Mouse (Mus musculus) intestine, postnatal 0 days (tissue): ENCODE data around the gene BC034090. TPM values are rescaled to one million over a fixed set of nuclear protein-coding genes. Genes with fewer than 3 reads are reported as not detected.

Experiments
- ATAC-seq: fragments of 200-750 bp; cut with Nextera tagmentation; 2 replicates; pipeline ENCODE4 v1.8.0; 2017; ENCODE audit warnings: mild to moderate bottlenecking, moderate TSS enrichment, moderate library complexity
- H3K27ac ChIP-seq: fragments of 300-500 bp; sonication (generic); 2 replicates; pipeline ENCODE4 v1.5.1; 2014; ENCODE audit warnings: mild to moderate bottlenecking, low read depth, low read length, moderate library complexity
- H3K27me3 ChIP-seq: fragments of 300-500 bp; sonication (generic); replicated peaks from 2 replicates; pipeline ENCODE4 v1.6.1; 2014; ENCODE audit warnings: low read length, mixed read lengths; ENCODE audit not compliant: control insufficient read depth, insufficient read depth
- H3K36me3 ChIP-seq: fragments of 300-500 bp; sonication (generic); 2 replicates; pipeline ENCODE4 v1.6.1; 2014; ENCODE audit warnings: mild to moderate bottlenecking, moderate library complexity; ENCODE audit not compliant: control insufficient read depth, insufficient read depth
- H3K4me1 ChIP-seq: fragments of 300-500 bp; sonication (generic); replicated peaks from 2 replicates; pipeline ENCODE4 v1.6.1; 2014; ENCODE audit warnings: antibody characterized with exemption, low read length, mixed read lengths; ENCODE audit not compliant: control insufficient read depth, insufficient read depth
- H3K4me2 ChIP-seq: fragments of 300-500 bp; sonication (generic); replicated peaks from 2 replicates; pipeline ENCODE4 v1.6.1; 2014; ENCODE audit warnings: low read depth, mild to moderate bottlenecking, moderate library complexity
- H3K4me3 ChIP-seq: fragments of 300-500 bp; sonication (generic); 2 replicates; pipeline ENCODE4 v1.5.1; 2014; ENCODE audit warnings: low read depth, low read length
- H3K9ac ChIP-seq: fragments of 300-500 bp; sonication (generic); 2 replicates; pipeline ENCODE4 v1.6.1; 2014; ENCODE audit warnings: mild to moderate bottlenecking, low read depth, low read length
- H3K9me3 ChIP-seq: fragments of 300-500 bp; sonication (generic); 2 replicates; pipeline ENCODE4 v1.6.1; 2016; ENCODE audit warnings: mixed run types; ENCODE audit not compliant: control insufficient read depth
- CTCF ChIP-seq: sonication (generic); IDR thresholded peaks from 2 replicates; pipeline ENCODE4 v1.5.1; 2016; ENCODE audit warnings: low read depth, mild to moderate bottlenecking, control low read depth, antibody characterized with exemption, moderate library complexity
- whole genome bisulfite sequencing: fragments of 180-500 bp; shearing (Covaris S2); extraction: QIAGEN DNeasy Blood & Tissue Kit; methylation state at CpG from one replicate; pipeline ENCODE4 v1.1.7; 2014; 5-methylcytosine and 5-hydroxymethylcytosine counted together
- polyA plus RNA-seq: library from polyadenylated mRNA; unstranded; fragments of >200 nt; fragmentation: Nextera tagmentation; extraction: Ambion mirVana; gene quantifications from 2 replicates; pipeline ENCODE4 v1.2.1, GENCODE M21; 2015

Gene BC034090
- polyA plus RNA-seq, 1 experiment from 2014 or later = 1.3 TPM

DNA sequence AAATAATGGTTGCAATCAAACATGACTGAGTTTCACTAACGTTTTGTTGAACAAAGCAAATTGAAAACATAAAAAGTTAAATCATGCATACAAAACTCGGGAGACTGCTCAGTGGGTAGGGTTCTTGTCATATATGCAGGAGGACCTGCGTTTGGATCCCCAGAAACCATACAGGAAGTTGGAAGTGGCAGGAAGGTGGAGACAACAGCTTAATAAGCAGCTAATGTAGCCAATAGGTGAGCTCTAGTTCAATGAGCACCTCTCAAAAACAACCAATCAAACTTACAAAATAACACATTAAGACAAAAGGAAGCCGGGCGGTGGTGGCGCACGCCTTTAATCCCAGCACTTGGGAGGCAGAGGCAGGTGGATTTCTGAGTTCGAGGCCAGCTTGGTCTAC, 10.1 kb upstream of the BC034090 start:
- H3K4me1 ChIP-seq = no peaks in the 10 kb centered on the region
- no peak overlapping the region for H3K9ac ChIP-seq
- no peak overlapping the region for H3K4me3 ChIP-seq
- H3K27ac ChIP-seq = no peak overlapping the region
- H3K36me3 ChIP-seq = no peaks in the 10 kb centered on the region
- ATAC-seq = no peak
- H3K27me3 ChIP-seq = no peaks in the 10 kb centered on the region
- WGBS = 89% methylated on average over 8 of the region's 8 CpGs
- no peaks in the 10 kb centered on the region for H3K9me3 ChIP-seq
- no peak overlapping the region for H3K4me2 ChIP-seq
- no peak for TF ChIP-seq CTCF

DNA sequence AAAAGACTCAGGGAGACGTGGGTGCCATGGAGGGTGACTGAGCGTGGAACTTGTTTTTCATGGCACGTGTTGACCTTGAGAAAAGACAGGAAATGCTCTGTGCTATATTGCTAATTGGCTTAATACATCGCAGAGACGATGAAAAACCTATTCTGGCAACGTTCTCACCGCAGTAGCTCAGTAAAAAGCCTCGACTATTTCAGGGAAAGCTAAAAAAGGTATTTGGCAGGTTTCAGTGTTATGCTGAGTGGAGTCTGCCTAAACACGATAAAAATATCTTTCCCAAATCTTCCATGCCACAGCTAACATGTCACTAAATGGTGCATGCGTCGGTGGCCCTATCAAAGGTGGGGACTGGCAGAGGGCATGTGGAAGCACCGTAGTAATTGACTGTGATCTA, 8.9 kb upstream of the BC034090 start:
- H3K9me3 ChIP-seq = no peaks in the 10 kb centered on the region
- H3K4me2 ChIP-seq = no peak overlapping the region
- no peak for TF ChIP-seq CTCF
- H3K27ac ChIP-seq = no peak overlapping the region
- no peak for ATAC-seq
- no peaks in the 10 kb centered on the region for H3K27me3 ChIP-seq
- H3K4me3 ChIP-seq = no peak overlapping the region
- WGBS = 73% methylated on average over 12 of the region's 12 CpGs
- no peak overlapping the region for H3K9ac ChIP-seq
- no peaks in the 10 kb centered on the region for H3K36me3 ChIP-seq
- H3K4me1 ChIP-seq = no peaks in the 10 kb centered on the region

DNA sequence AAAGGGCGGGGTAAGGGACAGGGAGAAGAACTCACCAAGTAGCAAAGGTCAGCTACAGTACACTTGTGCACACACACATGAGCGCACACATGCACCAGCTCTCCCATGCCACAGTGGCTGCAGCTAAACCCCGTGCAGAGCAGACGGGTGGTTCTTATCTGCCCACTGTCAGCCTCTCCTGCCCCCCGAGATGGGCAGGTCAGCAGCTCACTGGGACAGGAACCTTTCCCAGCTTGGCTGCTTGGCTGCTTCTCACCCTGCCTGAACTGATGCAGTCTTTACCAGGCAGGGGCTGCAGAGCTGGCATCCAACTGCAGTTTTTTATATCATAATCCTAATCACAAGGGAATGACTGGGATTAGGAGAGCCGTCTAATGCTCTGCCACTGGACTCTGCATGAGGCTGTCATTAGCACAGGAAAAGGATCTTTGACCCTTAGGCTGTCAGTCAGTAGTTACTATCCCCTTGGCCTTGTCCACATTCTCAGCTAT, 8.4 kb upstream of the BC034090 start:
- no peaks in the 10 kb centered on the region for H3K36me3 ChIP-seq
- no peaks in the 10 kb centered on the region for H3K27me3 ChIP-seq
- H3K4me2 ChIP-seq = no peak overlapping the region
- H3K27ac ChIP-seq = no peak overlapping the region
- no peaks in the 10 kb centered on the region for H3K9me3 ChIP-seq
- H3K4me1 ChIP-seq = no peaks in the 10 kb centered on the region
- no peak for TF ChIP-seq CTCF
- 32% methylated on average over 6 of the region's 6 CpGs for WGBS
- H3K9ac ChIP-seq = no peak overlapping the region
- H3K4me3 ChIP-seq = no peak overlapping the region
- no peak for ATAC-seq

DNA sequence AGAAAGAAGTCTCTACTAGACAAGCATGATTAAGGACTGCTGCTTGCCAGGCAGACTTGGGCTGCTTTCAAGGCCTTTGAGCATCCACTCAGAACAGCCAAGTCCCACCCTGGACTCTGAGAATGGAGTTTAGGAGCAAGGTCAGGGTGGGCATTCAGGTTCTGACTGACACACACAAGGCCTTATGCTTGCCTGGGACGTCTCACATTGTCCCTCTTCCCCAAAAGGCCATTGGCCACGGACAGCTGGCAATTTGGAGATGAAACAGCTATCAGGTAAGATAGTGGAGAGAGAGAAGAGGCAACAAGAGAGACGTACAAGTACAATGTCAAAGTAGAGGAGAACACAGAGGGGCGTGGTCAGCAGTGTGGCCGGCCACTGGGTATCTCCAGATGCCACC, 7.4 kb upstream of the BC034090 start:
- Histone ChIP-seq H3K27me3 (no peaks in the 10 kb centered on the region), H3K27ac (no peak overlapping the region), H3K36me3 (no peaks in the 10 kb centered on the region), H3K9me3 (no peaks in the 10 kb centered on the region), H3K9ac (no peak overlapping the region), H3K4me1 (no peaks in the 10 kb centered on the region), H3K4me3 (no peak overlapping the region), H3K4me2 (no peak overlapping the region)
- no peak for ATAC-seq
- 71% methylated on average over 5 of the region's 5 CpGs for WGBS
- TF ChIP-seq CTCF = no peak

DNA sequence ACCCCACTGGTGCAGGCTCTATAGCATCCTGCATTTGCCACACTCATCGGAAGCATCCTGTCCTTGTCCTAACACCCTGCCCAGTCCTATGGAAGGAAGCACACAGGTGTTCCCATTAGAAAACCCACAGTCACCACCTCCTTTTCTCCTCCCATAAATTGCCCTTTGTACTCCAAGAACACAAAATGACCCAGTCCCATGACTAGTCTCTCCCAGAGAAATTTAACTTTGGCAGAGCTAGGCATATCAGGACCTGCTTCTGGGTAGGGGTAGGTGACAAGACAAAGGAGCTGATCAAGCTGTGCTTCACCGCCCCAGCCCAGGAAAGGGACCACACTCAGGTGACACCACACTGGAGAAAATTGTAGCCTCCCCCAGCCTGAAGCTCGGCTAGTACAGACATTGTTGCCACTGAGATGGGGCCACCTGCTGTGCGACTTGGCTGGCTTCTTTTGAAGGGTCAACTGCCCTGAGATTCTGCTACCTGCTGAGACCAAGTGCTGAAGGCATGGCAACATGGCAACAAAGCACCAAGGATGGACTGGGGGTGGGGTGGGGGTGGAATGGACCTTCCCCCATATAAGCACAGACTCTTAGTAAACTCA, 6.4 kb upstream of the BC034090 start:
- Histone ChIP-seq H3K9me3 (no peaks in the 10 kb centered on the region), H3K27me3 (0 out of 2 replicates have a peak, but pooled peaks cover 3% of the 10 kb centered on the region), H3K4me1 (no peaks in the 10 kb centered on the region), H3K36me3 (no peaks in the 10 kb centered on the region), H3K27ac (no peak overlapping the region), H3K9ac (no peak overlapping the region), H3K4me2 (no peak overlapping the region), H3K4me3 (no peak overlapping the region)
- 60% methylated on average over 4 of the region's 4 CpGs for WGBS
- TF ChIP-seq CTCF = no peak
- ATAC-seq = no peak

DNA sequence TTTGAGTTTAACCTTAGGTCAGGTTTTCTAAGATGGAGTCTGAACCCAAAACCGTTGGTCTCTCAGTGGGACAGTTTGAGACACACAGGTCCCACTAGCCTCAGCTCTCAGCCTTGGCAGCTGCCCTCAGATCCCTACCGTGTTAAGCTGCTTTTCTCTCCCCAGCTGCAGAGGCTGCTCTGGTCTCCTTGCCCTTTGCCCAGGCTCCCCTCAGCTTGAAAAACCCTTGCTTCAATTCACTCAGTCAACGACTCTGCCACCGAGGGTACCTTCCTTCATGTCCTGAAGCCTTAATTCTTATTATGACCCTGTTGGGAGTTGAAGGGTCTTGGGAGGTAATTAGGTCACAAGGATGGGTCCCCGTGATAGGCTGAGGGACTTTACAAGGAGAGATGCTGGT, 5.7 kb upstream of the BC034090 start:
- no peaks in the 10 kb centered on the region for H3K9me3 ChIP-seq
- no peak for TF ChIP-seq CTCF
- 47% methylated on average over 5 of the region's 5 CpGs for WGBS
- H3K27me3 ChIP-seq = peaks cover 7% of the 10 kb centered on the region
- H3K36me3 ChIP-seq = no peaks in the 10 kb centered on the region
- H3K4me1 ChIP-seq = no peaks in the 10 kb centered on the region
- no peak for ATAC-seq
- H3K4me3 ChIP-seq = no peak overlapping the region
- no peak overlapping the region for H3K9ac ChIP-seq
- H3K27ac ChIP-seq = no peak overlapping the region
- no peak overlapping the region for H3K4me2 ChIP-seq

DNA sequence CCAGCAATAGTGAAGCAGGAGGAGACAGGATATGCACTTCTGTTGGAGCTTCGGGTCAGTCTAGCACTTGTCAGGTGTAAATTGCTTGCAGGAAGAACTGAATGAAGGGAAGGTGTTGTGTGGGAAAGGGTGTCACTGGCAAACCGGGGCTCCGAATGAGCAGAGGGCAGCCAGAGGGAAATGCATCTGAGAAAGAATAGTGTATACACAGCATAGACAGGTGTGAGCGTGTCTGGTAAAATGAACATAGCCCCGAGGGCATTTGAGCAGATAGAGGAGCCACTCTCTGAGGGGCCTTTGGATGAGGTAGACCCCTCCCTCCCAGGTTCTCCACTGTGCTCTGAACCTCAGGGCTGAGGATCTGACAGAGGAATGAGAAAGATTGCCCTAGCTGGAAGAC, 3.8 kb upstream of the BC034090 start:
- no peak overlapping the region for H3K9ac ChIP-seq
- H3K9me3 ChIP-seq = no peaks in the 10 kb centered on the region
- H3K4me3 ChIP-seq = no peak overlapping the region
- no peak for ATAC-seq
- 48% methylated on average over 5 of the region's 5 CpGs for WGBS
- no peaks in the 10 kb centered on the region for H3K4me1 ChIP-seq
- no peak overlapping the region for H3K27ac ChIP-seq
- no peak overlapping the region for H3K4me2 ChIP-seq
- no peak for TF ChIP-seq CTCF
- peaks cover 23% of the 10 kb centered on the region for H3K27me3 ChIP-seq
- H3K36me3 ChIP-seq = no peaks in the 10 kb centered on the region
